Mouse (Mus musculus) urinary bladder, postnatal 25 days (tissue): ENCODE results near the gene Mn1.

ENCODE experiments used
- DNase-seq: peaks from one replicate; pipeline ENCODE4 v3.0.0; 2022; ENCODE audit warnings: low spot score

Mn1 gene

GRCm38 (mm10) chr5:111489022-111489616, 72.0 kb downstream of the Mn1 start:
- no peak for DNase-seq

- DNase-seq, result no peak
Observed at GRCm38 (mm10) chr5:111490599-111490998, 73.4 kb downstream of the Mn1 start.

- DNase-seq, result no peak
Observed at GRCm38 (mm10) chr5:111491485-111491884, 74.3 kb downstream of the Mn1 start.

- DNase-seq, result no peak
Observed at GRCm38 (mm10) chr5:111500036-111500435, 82.9 kb downstream of the Mn1 start.

- DNase-seq, result no peak
Observed at GRCm38 (mm10) chr5:111501691-111502441, 84.7 kb downstream of the Mn1 start.

- DNase-seq, result no peak
Observed at GRCm38 (mm10) chr5:111505241-111505640, 88.1 kb downstream of the Mn1 start.

- no peak for DNase-seq
Observed at GRCm38 (mm10) chr5:111505824-111506223, 88.7 kb downstream of the Mn1 start.

- no peak for DNase-seq
Observed at GRCm38 (mm10) chr5:111506410-111506809, 89.2 kb downstream of the Mn1 start.
